Mouse (Mus musculus): ENCODE data around the gene 4933424G06Rik.

- TF ChIP-seq USF2 (IDR thresholded peaks at IDR 0.05; ENCODE audit: borderline replicate concordance in 1 of 2, insufficient read depth in 1 of 2, low read depth in 1 of 2, low read length in 2 of 2) (no peak), CHD1 (IDR thresholded peaks at IDR 0.05; ENCODE audit: low read depth, low read length) (no peak), TCF12 (IDR thresholded peaks at IDR 0.05; ENCODE audit: low read depth, low read length) (no peak)
Measured at GRCm38 (mm10) chr1:36723146-36724056, 13.5 kb downstream of the 4933424G06Rik start.
